Mouse (Mus musculus): ENCODE results near the gene Olfr774.
"Not testable (repeated sequence)": the region's sequence is repeated elsewhere in the genome, so short reads cannot be mapped to it uniquely, and the experiment has no call there.

Olfr774 gene

GRCm38 (mm10) chr10:129235904-129236303 is at the start of gene Olfr774:
Gene Olfr774, plus strand, starts transcription at chr10:129236204.
- no peak for DNase-seq (ENCODE audit: low read depth, low spot score)

GRCm38 (mm10) chr10:129187319-129187718 is 48.7 kb upstream of the Olfr774 start, which contains the start of gene Olfr773:
Gene Olfr773, minus strand, starts transcription at chr10:129187419.
- DNase-seq (ENCODE audit: low read depth, low spot score) = not testable (repeated sequence)

GRCm38 (mm10) chr10:129230737-129231136 is 5.3 kb upstream of the Olfr774 start:
- no peak for DNase-seq (ENCODE audit: low read depth, low spot score)

- DNase-seq (ENCODE audit: low read depth, low spot score) = no peak
Observed at GRCm38 (mm10) chr10:129248112-129248511, 12.1 kb downstream of the Olfr774 start, which contains the start of gene Olfr775. Gene Olfr775, plus strand, starts transcription at chr10:129248412.

GRCm38 (mm10) chr10:129258827-129259226 is 22.8 kb downstream of the Olfr774 start, which contains the start of gene Olfr776:
Gene Olfr776, plus strand, starts transcription at chr10:129259127.
- DNase-seq (ENCODE audit: low read depth, low spot score) = no peak

- DNase-seq (ENCODE audit: low read depth, low spot score) = no peak
Observed at GRCm38 (mm10) chr10:129271081-129271535, 35.1 kb downstream of the Olfr774 start, which contains the start of gene Olfr777. Gene Olfr777, minus strand, starts transcription at chr10:129271485.

Measured in CD4-positive, CD25-positive, alpha-beta regulatory T cell, adult 2 months (primary cell).